Mouse (Mus musculus) bone marrow, adult 2 months (tissue): ENCODE results near the gene Rab5a. TPM values are rescaled to one million over a fixed set of nuclear protein-coding genes. Genes with fewer than 3 reads are reported as not detected.

Experiments used
- H3K27ac ChIP-seq: fragments of 200-500 bp; 2 replicates; pipeline ENCODE4 v1.5.1; 2012; ENCODE audit warnings: low read depth, mild to moderate bottlenecking, control low read depth, inconsistent platforms, low read length; ENCODE audit not compliant: control insufficient read depth, poor library complexity, insufficient read depth
- H3K4me1 ChIP-seq: fragments of 200-500 bp; 2 replicates; pipeline ENCODE4 v1.6.1; 2011; ENCODE audit warnings: low read length; ENCODE audit not compliant: control insufficient read depth, insufficient read depth
- H3K4me3 ChIP-seq: fragments of 200-500 bp; replicated peaks from 2 replicates; pipeline ENCODE3; 2011; ENCODE audit warnings: mild to moderate bottlenecking, low read depth, low read length, control low read depth; ENCODE audit not compliant: control insufficient read depth
- CTCF ChIP-seq: fragments of 200-500 bp; IDR thresholded peaks from 2 replicates; pipeline ENCODE4 v1.5.1; 2011; ENCODE audit warnings: low read length, control low read depth; ENCODE audit not compliant: control insufficient read depth, insufficient read depth
- POLR2A ChIP-seq: fragments of 200-500 bp; IDR thresholded peaks from 2 replicates; pipeline ENCODE4 v1.6.1; 2011; ENCODE audit warnings: low read depth, mild to moderate bottlenecking, control low read depth, low read length, borderline replicate concordance; ENCODE audit not compliant: control insufficient read depth
- WGBS: fragments of 180-500 bp; shearing (Covaris S2); methylation state at CpG from one replicate; pipeline ENCODE4 v1.1.7; 2018; 5-methylcytosine and 5-hydroxymethylcytosine counted together
- polyA plus RNA-seq: library from polyadenylated mRNA; stranded (reverse); fragments of >200 nt; gene quantifications from 2 replicates; pipeline ENCODE4 v1.2.4, GENCODE M21; 2011; ENCODE audit warnings: low replicate concordance; ENCODE audit not compliant: missing spikeins, insufficient read depth, insufficient read length

Gene Rab5a
- polyA plus RNA-seq, 1 experiment, result 23.3 TPM

DNA sequence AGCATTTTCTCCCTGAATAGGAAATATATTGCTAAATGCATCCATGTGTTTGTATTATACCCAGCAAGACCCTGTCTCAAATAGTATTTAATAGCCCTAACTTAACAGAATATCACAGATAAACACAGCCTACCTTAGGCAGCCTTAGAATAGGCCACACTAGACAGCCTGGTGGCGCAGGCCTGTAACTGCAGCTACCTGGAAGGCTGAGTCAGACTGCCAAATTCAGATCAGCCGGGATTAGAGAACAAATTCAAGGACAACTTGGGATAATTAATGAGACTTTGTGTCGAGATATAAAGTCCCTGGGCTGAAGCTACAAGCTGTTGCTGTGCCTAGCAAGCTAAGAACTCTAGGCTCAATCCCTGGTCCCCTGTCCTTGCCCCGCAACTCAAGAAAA is 75.1 kb downstream of the Rab5a start:
- Histone ChIP-seq H3K4me3 (no peak overlapping the region), H3K4me1 (no peaks in the 10 kb centered on the region; the same call in 1 of the 2 replicates), H3K27ac (no peak overlapping the region)
- 74% methylated on average over 4 of the region's 4 CpGs for WGBS
- no peak for TF ChIP-seq POLR2A
- TF ChIP-seq CTCF, result peak; percentile 56

DNA sequence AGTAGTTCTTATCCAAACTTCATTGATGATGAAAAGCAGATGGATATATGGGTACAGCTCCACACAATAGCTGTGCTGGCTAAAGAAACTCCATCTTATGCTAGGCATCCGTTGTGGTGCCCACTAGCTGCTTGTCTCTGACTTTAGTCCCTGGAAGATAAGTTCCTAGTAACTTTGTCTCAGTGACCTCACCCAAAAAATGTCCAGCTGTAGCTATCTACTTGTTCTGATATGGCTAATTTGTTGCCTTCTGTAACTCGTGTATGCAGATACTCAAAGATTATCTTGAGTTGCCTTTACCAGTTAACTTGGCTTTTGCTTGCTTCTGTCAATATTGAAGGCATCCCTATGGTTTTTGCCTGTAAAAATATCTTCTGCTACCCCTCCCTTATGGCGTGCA is 75.8 kb downstream of the Rab5a start:
- Histone ChIP-seq H3K27ac (no peak overlapping the region), H3K4me1 (no peaks in the 10 kb centered on the region; the same call in 1 of the 2 replicates), H3K4me3 (no peak overlapping the region)
- WGBS, result 54% methylated on average over 3 of the region's 3 CpGs
- TF ChIP-seq CTCF, result no peak
- no peak for TF ChIP-seq POLR2A

Other genes starting within 250 kb of the Rab5a start
- gene Efhb, start 15.9 kb upstream of the Rab5a start, polyA plus RNA-seq, result not detected in 2 replicates
- not detected in 2 replicates for gene Pp2d1, start 60.2 kb downstream of the Rab5a start, polyA plus RNA-seq
- gene Kat2b, start 87.6 kb downstream of the Rab5a start, polyA plus RNA-seq, result 19.6 and 50.6 TPM in 2 replicates
- 32.1 and 36.6 TPM in 2 replicates for gene Sgo1, start 210.1 kb downstream of the Rab5a start, polyA plus RNA-seq